Mouse (Mus musculus): Measurements from ENCODE around the gene Sort1.
"Not testable (repeated sequence)": the region's sequence is repeated elsewhere in the genome, so short reads cannot be mapped to it uniquely, and the experiment has no call there.

Sort1 gene

DNA sequence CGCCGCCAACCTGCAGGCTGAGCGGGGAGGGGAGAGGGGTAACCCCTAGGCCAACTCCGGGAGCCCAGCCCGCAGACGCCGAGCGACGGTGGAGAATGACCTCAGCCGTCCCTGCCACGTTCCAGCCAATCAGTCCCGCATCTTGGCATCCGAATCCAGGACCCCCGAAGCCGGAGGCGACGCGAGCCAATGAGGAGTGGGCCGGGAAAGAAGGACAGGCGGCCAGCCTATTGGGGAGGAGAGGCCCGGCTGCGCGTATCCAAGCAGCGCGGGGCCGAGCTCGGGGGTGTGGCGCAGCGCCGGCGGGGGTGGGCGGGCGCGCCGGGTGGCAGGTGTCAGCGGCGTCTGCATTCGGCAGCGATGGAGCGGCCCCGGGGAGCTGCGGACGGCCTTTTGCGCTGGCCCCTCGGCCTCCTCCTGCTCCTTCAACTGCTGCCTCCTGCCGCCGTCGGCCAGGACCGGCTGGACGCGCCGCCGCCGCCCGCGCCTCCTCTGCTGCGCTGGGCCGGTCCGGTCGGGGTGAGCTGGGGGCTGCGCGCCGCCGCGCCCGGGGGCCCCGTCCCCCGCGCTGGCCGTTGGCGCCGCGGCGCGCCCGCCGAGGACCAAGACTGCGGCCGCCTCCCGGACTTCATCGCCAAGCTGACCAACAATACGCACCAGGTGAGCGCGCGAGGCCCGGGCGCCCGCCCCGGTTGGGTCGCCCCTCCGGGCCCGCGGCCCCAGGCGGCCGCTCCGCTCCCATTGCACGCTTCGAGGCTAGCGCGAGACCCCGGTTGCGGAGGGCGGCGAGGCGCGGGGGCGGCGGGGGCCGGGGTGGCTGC, at the start of gene Sort1:
Gene Sort1, plus strand, starts transcription at position 302 of the 821 bp plus-strand sequence.
- peak; percentile 91 to 94 for DNase-seq

DNA sequence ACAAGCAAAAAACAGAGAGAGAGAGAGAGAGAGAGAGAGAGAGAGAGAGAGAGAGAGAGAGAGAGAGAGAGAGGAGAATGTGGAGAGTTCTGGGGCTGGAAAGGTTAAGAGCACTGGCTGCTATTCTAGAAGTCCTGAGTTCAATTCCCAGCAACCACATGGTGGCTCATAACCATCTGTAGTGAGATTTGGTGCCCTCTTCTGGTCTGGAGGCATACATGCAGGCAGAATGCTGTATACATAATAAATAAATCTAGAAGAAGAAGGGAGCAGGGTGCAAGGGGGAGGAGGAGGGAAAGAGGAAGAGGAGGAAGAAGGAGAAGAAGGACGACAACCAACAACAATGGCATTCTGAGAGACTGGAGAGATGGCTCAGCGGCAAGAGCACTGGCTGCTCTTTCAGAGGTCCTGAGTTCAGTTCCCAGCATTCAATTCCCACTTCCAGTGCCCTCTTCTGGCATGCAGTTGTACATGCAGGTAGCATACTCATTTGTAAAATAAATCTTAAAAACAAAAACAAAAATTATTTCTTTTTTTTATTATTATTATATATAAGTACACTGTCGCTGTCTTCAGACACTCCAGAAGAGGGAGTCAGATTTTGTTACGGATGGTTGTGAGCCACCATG, 46.3 kb upstream of the Sort1 start:
- DNase-seq: not testable (repeated sequence)

DNA sequence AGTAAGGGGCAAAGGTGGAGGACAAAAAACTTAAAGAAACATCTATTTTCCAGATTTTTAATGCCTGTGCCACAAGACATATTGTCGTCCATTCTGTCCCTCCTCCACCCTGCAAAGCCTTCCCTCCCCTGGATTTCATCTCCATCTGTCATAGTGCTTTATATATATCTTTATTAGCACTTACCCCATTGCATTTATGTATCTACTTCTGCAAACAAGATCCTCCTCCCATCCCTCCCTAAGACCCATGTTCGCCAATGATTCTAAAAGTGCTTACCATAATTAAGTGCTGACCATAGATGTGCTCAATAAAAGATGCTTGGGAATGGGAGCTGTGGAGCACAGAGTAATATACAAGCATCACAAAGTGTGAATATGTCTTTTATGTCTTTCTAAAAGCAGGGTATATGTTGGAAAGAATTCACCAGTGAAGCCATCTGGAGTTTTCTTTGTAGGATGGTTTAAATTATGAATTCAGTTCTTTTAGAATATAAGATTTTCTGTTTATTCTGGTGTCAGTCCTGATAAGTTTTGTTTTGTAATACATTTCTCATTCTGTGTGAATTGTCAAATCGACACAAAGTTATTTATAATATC, 42.5 kb upstream of the Sort1 start:
- no peak for DNase-seq

DNA sequence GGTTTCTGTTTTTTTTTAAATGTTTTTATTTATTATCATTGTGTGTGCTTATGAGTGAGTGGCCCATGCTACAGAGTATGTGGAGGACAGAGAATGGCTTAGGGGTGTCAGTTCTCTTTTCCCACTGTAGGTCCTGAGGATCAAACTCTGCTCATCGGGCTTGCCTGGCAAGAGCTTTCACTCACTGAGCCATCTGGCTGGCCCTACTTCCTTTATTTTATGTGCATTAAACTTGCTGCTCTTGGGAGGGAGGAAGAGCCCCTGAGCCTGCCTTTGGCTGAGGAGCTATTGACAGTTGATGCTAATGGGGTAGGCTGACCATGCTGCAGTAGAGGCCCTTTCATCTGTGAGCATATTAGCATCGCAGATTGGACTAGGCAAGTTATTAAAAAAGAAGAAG, 37.0 kb upstream of the Sort1 start:
- no peak for DNase-seq

DNA sequence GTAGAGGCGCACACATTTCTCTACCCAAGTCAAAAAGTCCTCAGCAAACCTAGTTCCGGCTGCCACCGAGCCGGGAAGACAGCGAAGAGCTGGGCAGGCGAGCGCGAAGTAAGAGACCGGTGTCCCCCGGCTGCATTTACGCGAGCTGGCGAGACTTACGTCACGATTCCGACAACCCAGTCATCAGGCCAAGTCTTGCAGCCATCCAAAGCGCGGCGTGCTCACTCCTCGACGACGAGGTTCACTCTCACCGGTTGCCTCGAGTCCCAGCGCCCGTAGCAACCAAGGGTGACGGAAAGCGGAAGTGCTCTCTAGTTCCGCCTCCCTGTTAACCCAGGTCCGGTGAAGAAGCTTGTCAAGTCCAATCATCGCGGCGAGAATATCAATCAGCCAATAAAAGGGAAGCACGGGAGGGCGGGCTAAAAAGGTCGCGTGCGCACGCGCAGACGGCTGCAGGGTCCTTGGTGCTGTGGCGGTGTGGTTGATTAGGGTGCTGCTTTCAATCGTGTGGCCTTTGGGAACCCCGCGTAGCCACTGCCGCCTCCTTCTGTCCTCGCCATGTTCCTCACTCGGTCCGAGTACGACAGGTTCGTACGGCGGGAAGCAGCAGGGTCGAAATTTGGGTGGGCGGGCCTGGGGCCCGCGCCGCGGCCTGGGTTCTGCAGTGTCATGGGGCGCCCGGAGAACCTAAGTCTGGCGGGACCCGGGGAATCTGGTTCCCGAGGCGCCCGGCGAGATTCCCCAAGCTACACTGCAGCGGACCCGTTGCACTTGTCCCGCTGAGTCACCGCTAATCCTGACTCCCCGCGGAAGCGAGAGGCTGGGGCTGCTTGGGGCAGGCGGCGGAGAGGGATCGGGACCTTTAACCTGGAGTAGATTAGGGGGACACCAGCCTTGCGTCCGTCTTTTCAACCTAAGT, 26.9 kb upstream of the Sort1 start, which contains the start of gene Psma5:
Gene Psma5, plus strand, starts transcription at position 208 of the 919 bp plus-strand sequence.
- peak; percentile 97 for DNase-seq

DNA sequence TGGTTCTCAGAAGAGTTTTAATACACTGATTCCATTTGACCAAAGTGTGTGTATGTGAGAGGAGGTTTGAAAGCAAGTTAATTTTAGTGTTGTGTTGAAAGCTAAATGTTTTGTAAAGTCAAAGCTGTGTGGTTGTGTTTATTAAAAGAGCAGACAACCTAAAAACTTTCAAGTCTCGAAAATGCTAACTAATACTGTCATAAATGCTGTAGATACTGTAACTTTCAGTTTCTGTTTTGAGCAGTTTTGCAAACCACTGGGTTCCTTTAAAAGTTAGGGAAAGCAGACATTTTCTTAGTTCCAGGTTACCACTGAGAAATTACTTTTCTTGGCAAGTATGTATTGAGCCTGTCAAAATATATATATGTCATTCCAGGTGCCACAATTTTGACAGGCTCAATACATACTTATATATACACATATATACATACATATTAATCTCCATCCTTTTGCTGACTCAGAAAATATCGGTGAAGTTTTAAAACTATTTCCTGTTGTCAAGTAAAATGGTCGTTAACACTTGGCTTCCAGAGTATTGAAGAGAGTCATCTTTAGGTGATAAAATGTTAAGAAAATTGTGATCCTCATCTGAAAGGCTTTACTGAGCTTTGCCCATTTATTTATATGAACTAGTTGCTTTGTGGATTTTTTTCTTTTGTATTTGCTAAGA, 25.9 kb upstream of the Sort1 start:
- DNase-seq: no peak

DNA sequence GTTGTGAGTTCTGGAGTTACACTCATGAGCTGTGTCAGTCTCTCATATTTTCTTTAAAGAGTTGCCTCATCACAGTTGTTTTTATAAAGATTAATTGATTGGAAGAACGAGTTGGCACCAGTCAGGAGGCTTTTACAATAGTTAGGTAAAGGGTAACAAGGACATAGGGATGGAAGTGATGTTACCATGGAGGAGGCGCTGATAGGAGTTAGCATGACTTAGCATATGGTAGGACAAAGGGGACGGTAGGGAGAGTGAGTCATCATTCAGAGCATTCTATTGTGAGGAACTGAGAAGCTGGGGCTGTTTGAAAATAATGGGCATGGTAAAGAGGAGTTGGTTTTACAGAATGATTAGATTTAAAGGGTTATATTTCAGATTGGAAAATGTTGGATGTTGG, 24.6 kb upstream of the Sort1 start:
- no peak for DNase-seq

DNA sequence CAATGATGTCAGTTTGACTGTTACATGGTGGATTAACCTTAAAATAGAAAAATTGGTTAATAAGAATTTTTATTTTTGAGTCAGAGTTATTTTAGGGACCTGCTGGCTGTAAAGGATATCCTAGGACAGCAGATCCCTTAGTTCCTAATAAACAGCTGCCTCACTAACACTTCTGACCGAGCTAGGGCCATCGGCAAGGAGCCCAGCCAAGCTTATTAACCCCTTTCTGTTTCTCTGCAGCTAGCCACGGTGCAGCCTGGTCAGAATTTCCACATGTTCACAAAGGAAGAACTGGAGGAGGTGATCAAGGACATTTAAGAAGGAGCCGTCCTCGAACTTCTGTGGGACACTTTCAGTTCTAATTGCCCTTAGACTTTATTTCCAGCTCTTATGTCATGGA, 4.4 kb upstream of the Sort1 start:
- DNase-seq: not testable (repeated sequence)

- peak; percentile 46 to 71 for DNase-seq
Observed at GRCm38 (mm10) chr3:108282401-108283240, 1.3 kb upstream of the Sort1 start.

DNA sequence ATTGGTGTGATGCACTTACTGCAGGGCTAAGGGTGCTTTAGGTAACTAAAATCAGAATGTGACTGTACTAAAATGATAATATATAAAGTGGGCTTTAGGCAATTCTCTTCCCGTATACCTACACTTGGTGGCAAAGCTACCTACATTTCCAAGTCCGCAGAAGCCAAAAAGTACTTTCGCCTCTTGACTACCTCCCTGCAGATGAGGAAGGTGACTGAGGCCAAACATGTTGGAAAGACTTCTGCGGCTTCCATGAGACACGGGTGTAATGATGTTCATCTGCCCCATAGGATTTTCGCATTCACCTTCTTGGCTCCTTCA, 681 bp upstream of the Sort1 start:
- no peak for DNase-seq

DNA sequence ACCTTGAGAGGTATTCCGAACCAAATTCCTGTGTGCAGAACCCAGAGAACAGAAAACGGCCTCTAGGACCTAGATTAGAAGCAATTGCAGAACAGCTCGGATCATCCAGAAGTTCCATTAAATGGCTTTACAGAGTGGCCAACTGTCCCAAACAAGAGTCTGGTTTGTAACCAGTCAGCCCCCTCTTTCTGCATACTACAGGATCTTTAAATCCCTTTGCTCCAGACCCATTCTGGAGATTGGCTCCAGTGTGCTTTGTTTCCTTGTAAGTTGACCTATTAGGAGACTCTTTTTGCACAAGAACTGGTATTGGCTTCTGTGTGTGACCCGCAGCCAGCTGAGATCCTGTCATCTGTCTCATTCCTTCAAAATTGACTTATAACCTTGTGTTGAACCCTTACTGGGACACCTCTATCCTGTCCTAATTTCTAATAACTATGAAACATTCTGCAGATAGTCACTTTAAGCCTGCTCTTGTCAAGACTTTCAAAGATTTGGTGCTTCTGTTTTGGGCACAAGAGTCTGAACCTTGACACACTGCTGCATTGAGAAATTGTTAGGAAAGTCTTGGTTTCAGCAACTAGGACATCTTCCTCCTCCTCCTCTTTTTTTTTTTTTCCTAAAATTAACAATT, 1.3 kb downstream of the Sort1 start:
- DNase-seq: no peak

DNA sequence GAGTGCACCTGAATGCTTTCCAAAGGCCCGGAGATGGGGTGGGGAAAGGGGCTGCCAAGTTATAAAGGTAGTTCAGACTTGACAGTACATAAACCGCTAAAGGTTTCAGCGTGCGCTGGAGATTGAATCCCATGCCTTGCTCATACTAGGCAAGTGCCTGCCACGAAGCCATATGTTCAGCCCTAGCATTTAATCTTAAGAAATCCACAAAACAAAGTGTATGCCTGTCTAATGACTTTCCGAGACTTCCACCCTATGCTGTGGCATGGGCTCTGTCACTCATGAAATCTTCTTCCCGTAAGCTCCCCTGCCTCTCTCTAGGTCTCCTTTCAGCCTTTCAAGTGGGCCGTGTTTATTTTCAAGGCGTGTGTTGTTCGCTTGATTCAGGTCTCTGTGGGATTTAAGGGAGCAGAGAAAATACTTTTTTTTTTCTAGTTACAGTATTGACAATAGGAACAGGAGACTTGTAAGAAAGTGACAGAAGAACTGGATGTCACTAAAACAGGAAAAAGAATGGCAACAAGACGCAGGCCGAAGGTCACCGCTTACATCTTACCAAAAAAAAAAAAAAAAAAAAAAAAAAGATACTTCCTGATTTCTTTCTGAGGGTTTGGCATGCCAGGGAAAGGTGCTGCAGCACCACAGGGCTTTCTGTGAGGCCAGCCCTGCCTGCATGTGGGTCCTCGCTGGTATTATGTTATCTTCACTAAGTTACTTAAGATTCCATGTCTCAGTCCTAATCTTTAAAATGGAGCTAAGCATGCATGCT, 3.0 kb downstream of the Sort1 start:
- DNase-seq: no peak

DNA sequence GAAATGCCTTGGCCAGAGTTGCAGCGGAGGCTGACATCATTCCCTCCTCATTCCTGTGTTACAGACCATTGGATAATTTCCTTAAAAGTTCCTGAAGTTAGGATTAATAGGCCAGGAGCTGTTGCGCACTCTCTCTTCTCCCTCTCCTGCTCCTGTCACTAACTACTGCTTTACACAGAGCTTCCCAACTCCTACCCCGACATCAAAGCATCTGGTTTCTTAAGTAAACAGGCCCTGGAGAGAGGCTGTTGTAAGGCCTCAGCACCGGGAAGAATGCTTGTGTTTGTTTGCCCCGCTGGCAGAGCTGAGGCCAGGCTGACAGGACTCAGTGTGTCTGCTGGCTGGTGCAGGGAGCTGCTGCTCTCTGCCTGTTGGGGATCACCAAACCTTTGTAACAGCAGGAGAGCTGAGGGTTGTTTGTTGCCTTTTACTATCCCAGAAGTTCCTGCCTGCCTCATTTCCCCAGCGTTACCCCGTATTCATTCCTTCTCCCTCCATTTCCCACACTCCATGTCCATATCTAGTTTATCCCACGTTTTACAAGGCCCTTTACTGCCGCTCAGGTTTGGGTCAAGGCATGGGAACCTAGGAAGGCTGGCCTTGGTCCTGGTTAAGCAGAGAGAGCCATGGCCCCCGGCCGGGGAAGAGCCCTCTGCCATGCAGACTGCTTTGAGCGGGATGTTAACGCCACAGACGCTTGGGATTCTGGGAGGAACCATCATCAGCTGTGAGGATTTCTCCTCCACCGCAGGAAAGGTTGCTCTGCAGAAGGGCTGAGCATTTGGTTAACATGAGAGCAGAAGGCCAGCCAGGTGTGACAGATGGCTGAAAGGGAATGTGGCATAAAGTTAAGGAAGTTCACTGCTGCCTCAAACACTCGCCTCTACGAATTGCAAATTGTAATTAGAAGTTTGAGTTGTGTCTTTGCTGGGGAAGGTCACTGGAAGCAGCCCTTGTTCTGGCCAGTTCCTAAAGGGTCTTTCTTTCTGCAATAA, 4.2 kb downstream of the Sort1 start:
- peak in 1 of 2 experiments; percentile 39 for DNase-seq

DNA sequence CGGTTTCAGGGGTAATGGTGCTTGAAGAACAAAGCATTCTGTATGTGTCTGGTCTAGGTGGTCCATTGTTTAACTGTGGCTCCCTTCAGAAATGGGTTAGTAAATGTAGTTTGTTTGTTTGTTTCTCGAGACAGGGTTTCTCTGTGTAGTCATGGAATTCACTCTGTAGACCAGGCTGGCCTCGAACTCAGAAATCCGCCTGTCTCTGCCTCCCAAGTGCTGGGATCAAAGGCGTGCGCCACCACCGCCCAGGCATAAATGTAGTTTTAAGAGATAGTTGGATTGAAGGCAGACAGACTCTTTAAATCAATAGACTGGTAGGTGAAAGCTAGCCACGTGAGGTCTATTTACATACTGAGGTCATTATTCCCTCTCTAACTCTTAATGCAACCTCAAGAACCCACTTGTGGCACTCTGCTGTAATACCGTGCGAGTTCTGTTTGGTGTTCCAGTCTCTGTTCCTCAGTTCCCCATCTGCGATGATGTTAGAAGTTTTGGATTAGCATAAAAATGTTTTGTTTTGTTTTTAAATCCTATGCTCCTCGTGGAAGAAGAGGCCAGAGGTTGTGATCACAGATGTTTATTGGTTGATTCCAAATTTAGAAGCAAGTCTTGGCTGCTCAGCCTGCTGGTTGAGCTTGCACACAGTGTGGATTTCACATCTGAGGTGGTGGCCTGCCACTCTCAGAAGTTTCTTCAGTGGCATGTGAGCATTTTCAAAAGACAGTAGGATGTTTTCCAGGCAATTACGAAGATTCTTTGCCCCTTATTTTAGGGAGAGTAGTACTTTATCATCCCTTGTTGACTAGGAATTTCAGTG, 5.6 kb downstream of the Sort1 start:
- no peak for DNase-seq

- no peak for DNase-seq
Observed at GRCm38 (mm10) chr3:108291036-108291799, 7.3 kb downstream of the Sort1 start.

- DNase-seq: no peak
Observed at GRCm38 (mm10) chr3:108294398-108294797, 10.5 kb downstream of the Sort1 start.

All from cerebellum, postnatal 14 days (tissue).